Mouse (Mus musculus) bone marrow macrophage, adult 2 months (primary cell): ENCODE results near the gene Ntrk2.

ENCODE experiments used
- CTCF ChIP-seq: IDR thresholded peaks from 2 replicates; pipeline ENCODE4 v1.5.1; 2012; ENCODE audit warnings: low read depth, mild to moderate bottlenecking, low read length, moderate library complexity
- POLR2A ChIP-seq: IDR thresholded peaks from 2 replicates; pipeline ENCODE4 v1.6.1; 2012; ENCODE audit warnings: mild to moderate bottlenecking, low read depth, low read length, borderline replicate concordance

DNA sequence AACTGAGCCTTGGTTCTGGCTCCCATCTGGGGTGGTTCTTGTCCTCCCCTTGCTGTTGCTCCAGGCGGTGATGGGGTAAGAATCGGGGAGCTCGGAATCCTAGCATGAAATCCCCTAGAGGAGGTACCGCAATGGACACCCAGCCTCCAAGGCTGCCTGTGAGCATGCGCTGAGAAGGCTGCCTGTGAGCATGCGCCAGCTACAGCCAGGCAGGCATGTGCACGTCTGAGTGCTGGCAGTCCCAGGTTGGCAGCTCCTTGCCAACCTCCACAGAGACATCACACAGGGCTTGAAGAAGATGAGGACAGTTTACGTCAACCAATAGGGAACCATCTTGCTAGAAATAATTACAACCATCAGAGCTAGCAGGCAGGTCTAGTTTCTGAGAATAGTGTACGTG, 37.5 kb downstream of the Ntrk2 start:
- TF ChIP-seq CTCF (no peak), POLR2A (no peak)
